Mouse (Mus musculus) splenic B cell, adult 2 months (primary cell): ENCODE results near the gene Fndc3a.

Experiments
- DNase-seq: peaks from one replicate; pipeline ENCODE4 v3.0.0-alpha.2; 2011; ENCODE audit warnings: low read depth, low spot score
- H3K27me3 ChIP-seq: 2 replicates; pipeline ENCODE4 v1.6.1; 2012; ENCODE audit warnings: mild to moderate bottlenecking, low read length, moderate library complexity, mixed read lengths; ENCODE audit not compliant: control insufficient read depth, poor library complexity, insufficient read depth, severe bottlenecking
- H3K36me3 ChIP-seq: 2 replicates; pipeline ENCODE4 v1.6.1; 2012; ENCODE audit warnings: mild to moderate bottlenecking, low read length, moderate library complexity, mixed read lengths; ENCODE audit not compliant: control insufficient read depth, poor library complexity, insufficient read depth, severe bottlenecking

Fndc3a gene

GRCm38 (mm10) chr14:72709710-72710340, at the start of gene Fndc3a:
TSS of gene Fndc3a (minus strand) at chr14:72710003.
- Histone ChIP-seq H3K27me3 (no peaks in the 10 kb centered on the region), H3K36me3 (no peaks in the 10 kb centered on the region)
- peak; percentile 87 for DNase-seq

GRCm38 (mm10) chr14:72752893-72753292, 43.1 kb upstream of the Fndc3a start:
- H3K27me3 ChIP-seq: no peaks in the 10 kb centered on the region
- no peak for DNase-seq
- no peaks in the 10 kb centered on the region for H3K36me3 ChIP-seq

DNA sequence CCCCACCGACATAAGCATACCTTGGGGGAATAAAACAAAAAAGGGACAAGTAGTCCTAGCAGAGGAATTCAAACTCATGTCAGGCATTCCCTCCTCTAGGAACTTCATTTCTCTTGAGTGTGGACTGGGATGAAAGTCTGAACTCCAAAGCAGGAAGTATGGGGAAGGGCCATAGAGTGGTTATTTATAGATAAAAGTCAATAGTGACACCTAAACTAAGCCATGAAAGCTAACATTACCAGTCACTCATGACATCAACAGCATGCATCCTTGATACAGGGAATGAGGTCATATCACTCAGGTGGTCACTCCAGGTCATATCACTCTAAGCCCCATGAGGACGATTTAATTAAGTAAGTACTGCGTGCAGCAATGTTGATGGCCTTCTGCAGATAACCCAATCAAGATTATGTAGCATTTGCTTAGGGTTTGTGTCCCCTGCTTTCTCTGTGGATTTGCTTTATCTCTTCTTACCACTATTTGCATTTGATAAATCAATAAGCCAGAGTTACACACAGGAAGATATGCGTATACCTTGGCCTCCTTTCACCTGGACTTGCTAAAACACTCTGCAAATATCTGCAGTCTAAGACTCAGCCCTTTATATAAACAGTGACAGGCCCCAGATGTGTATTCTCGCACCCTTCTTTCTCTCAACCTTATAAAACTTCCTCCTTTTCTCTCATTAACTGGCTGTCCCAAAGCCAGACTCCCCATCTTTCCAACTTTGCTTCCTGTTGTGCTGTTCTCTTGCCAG, 40.8 kb upstream of the Fndc3a start:
- H3K27me3 ChIP-seq: no peaks in the 10 kb centered on the region
- H3K36me3 ChIP-seq: no peaks in the 10 kb centered on the region
- DNase-seq: no peak

DNA sequence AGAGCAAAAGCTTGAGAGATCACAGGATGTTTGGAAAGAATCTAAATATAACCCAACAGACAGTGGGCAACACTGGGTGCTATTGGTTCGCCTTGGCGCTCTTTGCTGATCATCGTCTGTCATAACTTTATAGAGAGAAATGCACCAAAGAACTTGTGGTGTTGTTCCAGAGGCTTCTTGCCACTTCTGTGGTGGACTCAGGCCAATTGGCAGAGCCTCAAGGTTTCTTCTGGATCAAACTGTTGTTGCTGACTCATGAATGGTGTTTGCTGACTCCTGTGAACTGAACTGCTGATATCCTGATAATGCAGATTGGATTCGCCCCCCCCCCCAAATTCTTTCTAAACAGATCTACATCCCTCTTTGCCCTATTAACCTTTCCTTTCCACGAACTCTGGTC, 38.5 kb upstream of the Fndc3a start:
- DNase-seq: no peak
- no peaks in the 10 kb centered on the region for H3K36me3 ChIP-seq
- H3K27me3 ChIP-seq: no peaks in the 10 kb centered on the region

GRCm38 (mm10) chr14:72741667-72742066, 31.9 kb upstream of the Fndc3a start:
- H3K27me3 ChIP-seq: no peaks in the 10 kb centered on the region
- no peaks in the 10 kb centered on the region for H3K36me3 ChIP-seq
- DNase-seq: peak; percentile 11

DNA sequence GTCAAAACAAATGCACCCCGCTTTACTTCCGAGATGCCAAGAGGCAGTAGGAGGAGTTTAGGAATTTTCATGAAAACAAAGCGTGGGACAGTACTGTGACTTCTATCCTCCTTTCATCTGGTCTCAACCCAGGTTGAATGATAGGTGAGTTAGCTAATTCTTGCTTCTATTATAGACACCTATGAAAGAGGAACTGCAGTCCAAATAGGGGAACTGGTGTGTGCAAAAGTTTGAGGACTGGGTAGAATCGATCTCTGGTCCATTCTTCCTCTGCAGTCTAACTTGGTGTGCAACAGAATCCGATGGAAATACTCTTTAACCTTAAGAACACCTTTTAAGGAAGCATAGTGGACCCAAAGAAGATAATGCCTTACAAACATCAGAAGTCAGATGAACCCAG, 30.5 kb upstream of the Fndc3a start:
- peak; percentile 48 for DNase-seq
- H3K27me3 ChIP-seq: no peaks in the 10 kb centered on the region
- no peaks in the 10 kb centered on the region for H3K36me3 ChIP-seq

DNA sequence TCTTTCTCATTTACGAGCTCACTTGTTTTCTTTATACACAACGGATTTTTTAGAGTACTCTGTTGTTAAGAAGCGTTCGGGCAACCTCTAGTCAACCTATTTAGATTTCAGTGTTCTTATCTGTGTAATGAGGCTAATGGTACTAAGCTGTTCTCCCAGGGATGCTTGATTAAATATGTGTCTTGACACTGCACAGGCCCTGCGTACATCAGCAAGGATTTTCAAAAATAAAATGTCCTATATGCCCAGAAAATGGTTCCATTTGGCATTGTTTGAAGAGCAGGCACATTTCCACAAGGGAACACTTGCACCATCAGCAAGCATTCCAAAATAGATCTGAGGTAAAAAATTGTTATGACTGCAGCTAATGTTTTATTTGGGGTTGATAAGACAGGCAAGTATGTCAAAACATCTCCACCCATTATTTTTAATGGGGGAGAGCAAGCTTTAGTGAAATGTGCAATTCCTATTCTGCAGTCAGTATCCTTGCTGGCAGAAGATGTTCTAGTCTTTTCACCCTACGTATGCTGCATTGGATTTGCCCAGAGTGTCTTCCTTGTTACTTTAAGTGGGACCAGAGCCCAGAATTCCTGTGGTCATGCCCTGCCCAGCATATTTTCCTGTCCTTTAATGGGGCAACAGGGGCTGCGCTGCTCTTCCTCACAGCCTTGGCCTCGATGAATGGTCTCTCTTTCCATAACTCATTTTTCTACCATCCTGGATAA, 29.8 kb upstream of the Fndc3a start:
- Histone ChIP-seq H3K36me3 (no peaks in the 10 kb centered on the region), H3K27me3 (no peaks in the 10 kb centered on the region)
- DNase-seq: no peak

DNA sequence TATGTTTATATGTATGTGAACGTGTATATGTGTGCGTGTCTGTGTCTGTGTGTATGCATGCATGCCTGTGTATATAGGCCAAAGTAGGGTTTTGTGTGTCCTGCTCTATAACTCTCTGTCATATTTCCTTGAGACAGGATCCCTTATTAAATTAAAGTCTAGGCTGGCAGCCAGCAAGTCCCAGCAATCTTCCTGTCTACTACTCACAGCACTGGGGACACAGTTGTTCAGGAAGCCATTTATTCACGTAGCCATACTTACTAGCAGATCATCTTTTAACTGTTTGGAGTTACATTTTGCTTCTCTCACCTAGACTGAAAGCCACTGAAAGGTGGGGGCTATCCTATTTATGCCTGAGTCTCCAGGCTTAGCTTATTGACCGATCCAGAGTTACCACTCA, 29.0 kb upstream of the Fndc3a start:
- H3K36me3 ChIP-seq: no peaks in the 10 kb centered on the region

GRCm38 (mm10) chr14:72738217-72738616, 28.4 kb upstream of the Fndc3a start:
- Histone ChIP-seq H3K27me3 (no peaks in the 10 kb centered on the region), H3K36me3 (no peaks in the 10 kb centered on the region)
- DNase-seq: no peak

More for the DNA sequence above, 29.0 kb upstream of the Fndc3a start:
- H3K27me3 ChIP-seq: no peaks in the 10 kb centered on the region
- no peak for DNase-seq

GRCm38 (mm10) chr14:72725865-72726264, 16.1 kb upstream of the Fndc3a start:
- no peak for DNase-seq
- no peaks in the 10 kb centered on the region for H3K27me3 ChIP-seq
- no peaks in the 10 kb centered on the region for H3K36me3 ChIP-seq

DNA sequence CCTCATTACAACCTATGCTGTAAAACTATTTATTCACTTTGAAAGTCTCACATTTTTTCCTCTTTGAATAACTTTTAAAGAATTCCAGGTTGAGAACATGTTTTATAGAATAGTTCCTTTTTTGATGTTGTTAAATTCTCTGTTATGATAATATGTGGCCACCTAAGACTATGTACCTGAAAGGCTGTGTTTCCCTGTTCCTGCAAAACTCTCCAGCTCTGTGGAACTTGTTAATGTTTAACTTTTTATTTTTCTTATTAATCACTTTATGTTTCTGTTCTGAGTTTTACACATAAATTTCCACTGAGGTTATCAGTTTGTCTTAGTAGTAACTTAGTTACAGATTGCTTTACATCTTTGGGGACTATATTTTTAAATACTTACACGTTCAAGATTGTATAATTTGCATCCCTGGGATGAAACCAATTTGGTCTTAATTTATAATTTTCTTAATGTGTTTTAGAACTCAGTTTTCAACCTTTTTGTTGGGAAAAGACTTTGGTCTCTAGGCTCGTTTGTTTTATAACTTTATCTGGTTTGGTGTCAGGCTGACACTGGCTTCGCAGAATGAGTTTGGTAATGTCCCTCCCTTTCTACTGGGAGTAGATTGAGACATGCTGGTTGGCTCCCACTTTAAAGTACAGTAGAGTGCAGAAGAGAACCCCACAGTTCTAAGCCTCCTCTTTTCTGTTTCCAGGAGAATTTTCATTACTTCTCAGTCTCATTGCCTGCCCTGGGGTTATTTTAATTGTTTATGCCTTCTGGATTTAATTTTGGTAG, 12.7 kb upstream of the Fndc3a start:
- no peaks in the 10 kb centered on the region for H3K27me3 ChIP-seq
- no peak for DNase-seq
- no peaks in the 10 kb centered on the region for H3K36me3 ChIP-seq

- Histone ChIP-seq H3K27me3 (no peaks in the 10 kb centered on the region), H3K36me3 (no peaks in the 10 kb centered on the region)
- no peak for DNase-seq
Observed at GRCm38 (mm10) chr14:72716175-72716574, 6.4 kb upstream of the Fndc3a start.

DNA sequence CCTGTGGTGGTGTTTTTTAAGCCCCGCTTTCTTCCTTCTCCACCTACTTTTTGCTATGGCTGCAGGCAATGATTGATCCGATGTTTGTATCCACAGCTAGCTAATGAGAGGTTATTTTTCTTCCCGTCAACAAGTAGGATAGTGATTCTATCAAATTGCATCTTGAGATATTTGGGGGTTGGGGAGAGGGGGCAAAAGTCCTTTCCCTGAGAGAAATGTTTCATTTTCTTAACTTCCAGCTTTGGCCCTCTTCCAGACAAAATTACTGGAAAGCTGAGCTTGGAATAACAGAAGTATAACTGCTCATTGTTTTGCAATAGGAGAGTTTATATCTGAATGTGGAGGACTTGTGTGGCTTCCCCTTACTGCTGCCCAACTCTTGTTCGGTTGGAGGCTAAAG, 1.3 kb upstream of the Fndc3a start:
- H3K36me3 ChIP-seq: no peaks in the 10 kb centered on the region
- no peak for DNase-seq

GRCm38 (mm10) chr14:72710341-72711027, 681 bp upstream of the Fndc3a start:
- peak; percentile 68 for DNase-seq
- H3K27me3 ChIP-seq: no peaks in the 10 kb centered on the region
- H3K36me3 ChIP-seq: no peaks in the 10 kb centered on the region

More for the DNA sequence above, 1.3 kb upstream of the Fndc3a start:
- H3K27me3 ChIP-seq: no peaks in the 10 kb centered on the region
